Mouse (Mus musculus): ENCODE measurements around the gene Kremen1. TPM values are rescaled to one million over a fixed set of nuclear protein-coding genes. Genes with fewer than 3 reads are reported as not detected.

Kremen1 gene
- polyA plus RNA-seq, 1 experiment: 27.8 TPM

DNA sequence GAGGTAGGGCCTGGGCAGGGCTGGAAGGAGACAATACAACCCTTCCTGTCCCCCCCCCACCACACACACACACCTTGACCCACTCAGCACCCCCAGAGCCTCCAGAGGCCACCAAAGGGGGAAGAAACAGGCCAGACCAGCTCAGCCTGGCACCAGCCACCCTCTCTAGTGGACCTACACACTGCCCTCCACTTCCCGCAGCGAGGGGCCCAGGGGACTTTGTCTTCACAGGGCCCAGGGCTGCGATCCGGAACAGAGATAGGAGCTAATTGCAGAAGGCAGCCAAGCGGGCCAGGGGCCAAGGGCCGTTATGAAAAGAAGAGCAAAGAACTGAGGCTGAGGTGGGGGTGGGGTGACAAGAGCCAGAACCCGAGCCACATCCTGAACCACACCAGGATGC is 112.1 kb downstream of the Kremen1 start:
- Histone ChIP-seq H3K36me3 (ENCODE audit: control insufficient read depth, insufficient read depth, low read length, poor library complexity, severe bottlenecking) (no peaks in the 10 kb centered on the region), H3K9me3 (replicated peaks; ENCODE audit: control insufficient read depth, insufficient read depth, low read length, poor library complexity, severe bottlenecking) (no peaks in the 10 kb centered on the region), H3K4me3 (ENCODE audit: low read depth, low read length) (no peak overlapping the region), H3K27me3 (ENCODE audit: control insufficient read depth, insufficient read depth, low read length, poor library complexity, severe bottlenecking) (no peaks in the 10 kb centered on the region), H3K9ac (ENCODE audit: low read depth, poor library complexity, severe bottlenecking) (no peak overlapping the region), H3K4me1 (ENCODE audit: control insufficient read depth, insufficient read depth, low read length) (no peaks in the 10 kb centered on the region), H3K27ac (ENCODE audit: insufficient read depth, low read length) (no peak overlapping the region)
- TF ChIP-seq CTCF (IDR thresholded peaks at IDR 0.05; ENCODE audit: low read depth, low read length) (no peak), POLR2A (IDR thresholded peaks at IDR 0.05; ENCODE audit: insufficient read depth, low read length) (no peak), EP300 (IDR thresholded peaks at IDR 0.05; ENCODE audit: insufficient read depth, low read depth, low read length) (no peak)

DNA sequence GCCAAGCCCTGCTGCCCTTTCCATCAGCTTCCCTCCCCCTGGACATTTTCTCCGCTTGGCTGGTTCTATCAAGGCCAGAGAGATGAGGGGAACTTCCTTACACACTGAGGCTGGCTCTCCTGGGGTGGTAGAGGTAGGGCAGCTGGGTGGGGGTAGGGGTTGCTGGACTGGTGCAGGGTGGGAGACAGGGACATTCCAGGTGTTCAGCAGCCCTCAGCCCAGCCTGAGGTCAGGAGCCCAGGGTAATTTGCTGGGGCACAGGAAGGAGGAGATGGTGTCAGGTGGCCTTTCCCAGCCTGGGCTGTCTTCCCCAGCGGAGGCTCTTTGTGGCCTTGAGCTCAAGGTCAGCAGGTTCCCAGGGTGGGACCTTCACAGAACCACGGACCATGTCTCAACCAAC is 115.8 kb downstream of the Kremen1 start:
- Histone ChIP-seq H3K27ac (ENCODE audit: insufficient read depth, low read length) (no peak overlapping the region), H3K4me3 (ENCODE audit: low read depth, low read length) (no peak overlapping the region), H3K36me3 (ENCODE audit: control insufficient read depth, insufficient read depth, low read length, poor library complexity, severe bottlenecking) (no peaks in the 10 kb centered on the region), H3K4me1 (ENCODE audit: control insufficient read depth, insufficient read depth, low read length) (no peaks in the 10 kb centered on the region), H3K9me3 (replicated peaks; ENCODE audit: control insufficient read depth, insufficient read depth, low read length, poor library complexity, severe bottlenecking) (no peaks in the 10 kb centered on the region), H3K9ac (ENCODE audit: low read depth, poor library complexity, severe bottlenecking) (no peak overlapping the region), H3K27me3 (ENCODE audit: control insufficient read depth, insufficient read depth, low read length, poor library complexity, severe bottlenecking) (no peaks in the 10 kb centered on the region)
- TF ChIP-seq CTCF (IDR thresholded peaks at IDR 0.05; ENCODE audit: low read depth, low read length): no peak
- no peak for TF ChIP-seq EP300 (IDR thresholded peaks at IDR 0.05; ENCODE audit: insufficient read depth, low read depth, low read length)
- TF ChIP-seq POLR2A (IDR thresholded peaks at IDR 0.05; ENCODE audit: insufficient read depth, low read length): no peak

DNA sequence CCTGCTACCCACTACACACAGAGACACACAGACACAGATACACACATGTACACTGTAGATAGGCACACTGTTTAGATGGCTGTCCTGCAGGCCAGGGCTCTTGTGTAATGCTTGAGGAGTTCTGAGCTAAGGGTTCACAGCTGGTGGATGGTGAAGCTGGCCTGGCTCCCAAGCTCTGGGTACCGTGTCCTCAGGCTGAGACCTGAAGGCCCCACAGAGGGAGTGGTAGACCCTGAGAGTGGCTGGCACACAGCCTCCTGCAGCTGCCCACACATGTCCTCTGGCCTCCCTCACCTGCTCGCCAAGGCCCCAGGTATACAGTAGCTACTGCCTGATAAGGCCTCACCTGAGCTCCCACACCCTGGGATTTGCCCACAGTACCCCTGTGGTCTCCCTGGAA is 119.4 kb downstream of the Kremen1 start:
- Histone ChIP-seq H3K36me3 (ENCODE audit: control insufficient read depth, insufficient read depth, low read length, poor library complexity, severe bottlenecking) (no peaks in the 10 kb centered on the region), H3K4me3 (ENCODE audit: low read depth, low read length) (no peak overlapping the region), H3K9me3 (replicated peaks; ENCODE audit: control insufficient read depth, insufficient read depth, low read length, poor library complexity, severe bottlenecking) (no peaks in the 10 kb centered on the region), H3K27me3 (ENCODE audit: control insufficient read depth, insufficient read depth, low read length, poor library complexity, severe bottlenecking) (no peaks in the 10 kb centered on the region), H3K9ac (ENCODE audit: low read depth, poor library complexity, severe bottlenecking) (no peak overlapping the region), H3K4me1 (ENCODE audit: control insufficient read depth, insufficient read depth, low read length) (no peaks in the 10 kb centered on the region), H3K27ac (ENCODE audit: insufficient read depth, low read length) (no peak overlapping the region)
- TF ChIP-seq CTCF (IDR thresholded peaks at IDR 0.05; ENCODE audit: low read depth, low read length) (no peak), EP300 (IDR thresholded peaks at IDR 0.05; ENCODE audit: insufficient read depth, low read depth, low read length) (no peak), POLR2A (IDR thresholded peaks at IDR 0.05; ENCODE audit: insufficient read depth, low read length) (no peak)

Other genes starting within 250 kb of the Kremen1 start
- 4.2 and 4.4 TPM in 2 replicates for gene Rasl10a, start 203.4 kb downstream of the Kremen1 start, polyA plus RNA-seq (2011; ENCODE audit: insufficient read depth, insufficient read length, low read depth, missing spikeins)
- 28.4 and 31.8 TPM in 2 replicates for gene Gas2l1, start 196.2 kb downstream of the Kremen1 start, polyA plus RNA-seq (2011; ENCODE audit: insufficient read depth, insufficient read length, low read depth, missing spikeins)
- gene Rhbdd3, start 162.6 kb downstream of the Kremen1 start, polyA plus RNA-seq (2011; ENCODE audit: insufficient read depth, insufficient read length, low read depth, missing spikeins): 18.3 and 20.3 TPM in 2 replicates
- gene Ewsr1, start 162.3 kb downstream of the Kremen1 start, polyA plus RNA-seq (2011; ENCODE audit: insufficient read depth, insufficient read length, low read depth, missing spikeins): 1,045 and 1,093 TPM in 2 replicates
- 5.9 and 6.7 TPM in 2 replicates for gene Emid1, start 109.3 kb downstream of the Kremen1 start, polyA plus RNA-seq (2011; ENCODE audit: insufficient read depth, insufficient read length, low read depth, missing spikeins)
- 13.5 and 15.8 TPM in 2 replicates for gene Znrf3, start 183.3 kb upstream of the Kremen1 start, polyA plus RNA-seq (2011; ENCODE audit: insufficient read depth, insufficient read length, low read depth, missing spikeins)

Data from ES-Bruce4 (cell line).